Mouse (Mus musculus) C2C12 (cell line): ENCODE measurements around the gene Flnb.

Experiments used
- CEBPB ChIP-seq: IDR thresholded peaks from one replicate; pipeline ENCODE4 v1.6.1; 2011; ENCODE audit warnings: low read depth, mild to moderate bottlenecking, control low read depth, moderate library complexity
- CTCF ChIP-seq: IDR thresholded peaks from one replicate; pipeline ENCODE4 v1.5.1; 2011; ENCODE audit not compliant: control insufficient read depth, insufficient read depth, insufficient read length
- MAX ChIP-seq: IDR thresholded peaks from one replicate; pipeline ENCODE4 v1.6.1; 2011; ENCODE audit warnings: mild to moderate bottlenecking, control low read depth
- MYOG ChIP-seq: IDR thresholded peaks from one replicate; pipeline ENCODE4 v1.6.1; 2011; ENCODE audit not compliant: control insufficient read depth, insufficient read length; ENCODE audit errors: extremely low read depth
- USF1 ChIP-seq: IDR thresholded peaks from one replicate; pipeline ENCODE4 v1.6.1; 2011; ENCODE audit warnings: low read depth, mild to moderate bottlenecking, control low read depth, moderate library complexity

- TF ChIP-seq CTCF (no peak), CEBPB (no peak), MYOG (no peak), USF1 (no peak), MAX (no peak)
These were observed 171.6 kb downstream of the Flnb start for GRCm38 (mm10) chr14:7989371-7989770.
